Mouse (Mus musculus) T-helper 17 cell (primary cell): Measurements from ENCODE around the gene Tet2.
"Not testable (repeated sequence)": the region's sequence is repeated elsewhere in the genome, so short reads cannot be mapped to it uniquely, and the experiment has no call there.

Experiments used
- in situ Hi-C, 2 experiments: fragments of 300-600 bp; cut with MboI, MseI; formaldehyde crosslinking; loops; 1 replicate in 1 of 2; 2 replicates in 1 of 2; pipeline ENCODE4 v1.15.1; 2025; ENCODE audit warnings: high pct_unique_total_duplicates in 2 of 2

Gene Tet2

GRCm38 (mm10) chr3:133549385-133550170 lies 4.6 kb upstream of the Tet2 start:
- in situ Hi-C loops, result loop anchor here (5.0 to 25.0 kb wide), 4 partner anchors 68 to 1663 kb away; partner anchors contain the start of genes Cenpe (in 1 of the 2) and Cxxc4 (in 1 of the 2)

- in situ Hi-C loops, result loop anchor here in 1 of 2 experiments (10.0 kb wide), 1 partner anchor 76 kb away; no protein-coding TSS in a partner anchor
These were observed 3.7 kb upstream of the Tet2 start for GRCm38 (mm10) chr3:133548613-133549012.

GRCm38 (mm10) chr3:133546790-133547189 lies 1.9 kb upstream of the Tet2 start:
- in situ Hi-C loops, result loop anchor here in 1 of 2 experiments (10.0 kb wide), 1 partner anchor 78 kb away; no protein-coding TSS in a partner anchor

GRCm38 (mm10) chr3:133545304-133545666 lies 346 bp upstream of the Tet2 start:
- in situ Hi-C loops, result loop anchor here in 1 of 2 experiments (10.0 kb wide), 1 partner anchor 80 kb away; no protein-coding TSS in a partner anchor

GRCm38 (mm10) chr3:133544131-133544550 lies 798 bp downstream of the Tet2 start:
- in situ Hi-C loops, result loop anchor here (5.0 to 10.0 kb wide), 2 partner anchors 81 to 227 kb away; no protein-coding TSS in a partner anchor

- in situ Hi-C loops, result loop anchor here (5.0 to 10.0 kb wide), 2 partner anchors 81 to 226 kb away; no protein-coding TSS in a partner anchor
These were observed 1.6 kb downstream of the Tet2 start for GRCm38 (mm10) chr3:133543101-133544020.

GRCm38 (mm10) chr3:133542084-133542483 lies 2.9 kb downstream of the Tet2 start:
- in situ Hi-C loops, result loop anchor here (5.0 to 10.0 kb wide), 2 partner anchors 83 to 225 kb away; no protein-coding TSS in a partner anchor

GRCm38 (mm10) chr3:133541000-133541399 lies 3.9 kb downstream of the Tet2 start:
- in situ Hi-C loops, result loop anchor here (5.0 to 10.0 kb wide), 2 partner anchors 84 to 224 kb away; no protein-coding TSS in a partner anchor

GRCm38 (mm10) chr3:133539991-133540390 lies 4.9 kb downstream of the Tet2 start:
- in situ Hi-C loops, result loop anchor here (5.0 to 10.0 kb wide), 2 partner anchors 85 to 223 kb away; no protein-coding TSS in a partner anchor

GRCm38 (mm10) chr3:133538499-133538898 lies 6.4 kb downstream of the Tet2 start:
- in situ Hi-C loops, result not testable (repeated sequence)

GRCm38 (mm10) chr3:133535644-133536043 lies 9.3 kb downstream of the Tet2 start:
- in situ Hi-C loops, result no loop called here

GRCm38 (mm10) chr3:133534066-133534465 lies 10.9 kb downstream of the Tet2 start:
- in situ Hi-C loops, result no loop called here

GRCm38 (mm10) chr3:133533272-133533995 lies 11.5 kb downstream of the Tet2 start:
- in situ Hi-C loops, result no loop called here

GRCm38 (mm10) chr3:133532806-133533205 lies 12.1 kb downstream of the Tet2 start:
- in situ Hi-C loops, result no loop called here

GRCm38 (mm10) chr3:133532252-133532651 lies 12.7 kb downstream of the Tet2 start:
- in situ Hi-C loops, result no loop called here

- in situ Hi-C loops, result no loop called here
These were observed 13.8 kb downstream of the Tet2 start for GRCm38 (mm10) chr3:133531101-133531500.

GRCm38 (mm10) chr3:133530664-133531063 lies 14.3 kb downstream of the Tet2 start:
- in situ Hi-C loops, result no loop called here

GRCm38 (mm10) chr3:133526119-133526723 lies 18.7 kb downstream of the Tet2 start:
- in situ Hi-C loops, result no loop called here

GRCm38 (mm10) chr3:133525578-133525977 lies 19.4 kb downstream of the Tet2 start:
- in situ Hi-C loops, result no loop called here

- in situ Hi-C loops, result loop anchor here (25.0 kb wide), 2 partner anchors 187 to 437 kb away; partner anchors contain the start of genes Gstcd (in 2 of the 2) and Ints12 (in 2 of the 2)
These were observed 20.4 kb downstream of the Tet2 start for GRCm38 (mm10) chr3:133524341-133525050.
